Mouse (Mus musculus): Measurements from ENCODE around the gene Rbm4. TPM values are rescaled to one million over a fixed set of nuclear protein-coding genes. Genes with fewer than 3 reads are reported as not detected.
"Not testable (repeated sequence)": the region's sequence is repeated elsewhere in the genome, so short reads cannot be mapped to it uniquely, and the experiment has no call there.

The Rbm4 gene
- 10 to 100 TPM; 32.3 to 36.9 TPM for total RNA-seq (2021)
- long read RNA-seq, experiment 1, partial matches to known transcripts: 1 of 12 reads
- long read RNA-seq, experiment 1, other reads (novel, unspliced or antisense): 1 of 12 reads
- long read RNA-seq, experiment 2, partial matches to known transcripts: 2 of 20 reads
- long read RNA-seq, experiment 2, other reads (novel, unspliced or antisense): 4 of 20 reads

- intact Hi-C loops (cut with DNase I; ENCODE audit: low total_unique reads): no loop called here
- DNase-seq: peak; percentile 95
Measured at GRCm38 (mm10) chr19:4793831-4794422, at the start of gene Rbm4. Gene Rbm4, minus strand, starts transcription at chr19:4793901.

GRCm38 (mm10) chr19:4842611-4843010, 48.9 kb upstream of the Rbm4 start:
- DNase-seq: no peak
- intact Hi-C loops (cut with DNase I; ENCODE audit: low total_unique reads): loop anchor here (10.0 kb wide), 1 partner anchor 218 kb away; the partner anchor contains the start of gene Rce1

- intact Hi-C loops (cut with DNase I; ENCODE audit: low total_unique reads): loop anchor here (10.0 kb wide), 1 partner anchor 216 kb away; the partner anchor contains the start of gene Rce1
- DNase-seq: no peak
Measured at GRCm38 (mm10) chr19:4840848-4841247, 47.1 kb upstream of the Rbm4 start.

- intact Hi-C loops (cut with DNase I; ENCODE audit: low total_unique reads): no loop called here
Measured at GRCm38 (mm10) chr19:4839149-4839548, 45.4 kb upstream of the Rbm4 start, which contains the start of the genes Ccs and Ccdc87. Gene Ccs, minus strand, starts transcription at chr19:4839332. Gene Ccdc87, plus strand, starts transcription at chr19:4839366.

GRCm38 (mm10) chr19:4838526-4839140, 44.9 kb upstream of the Rbm4 start:
- intact Hi-C loops (cut with DNase I; ENCODE audit: low total_unique reads): no loop called here
- DNase-seq: no peak

More at GRCm38 (mm10) chr19:4839149-4839548, 45.4 kb upstream of the Rbm4 start, which contains the start of the genes Ccs and Ccdc87:
- DNase-seq: peak; percentile 98

GRCm38 (mm10) chr19:4837049-4837448, 43.3 kb upstream of the Rbm4 start:
- no peak for DNase-seq
- intact Hi-C loops (cut with DNase I; ENCODE audit: low total_unique reads): no loop called here

- intact Hi-C loops (cut with DNase I; ENCODE audit: low total_unique reads): no loop called here
- DNase-seq: no peak
Measured at GRCm38 (mm10) chr19:4836096-4836495, 42.4 kb upstream of the Rbm4 start.

- DNase-seq: no peak
- intact Hi-C loops (cut with DNase I; ENCODE audit: low total_unique reads): no loop called here
Measured at GRCm38 (mm10) chr19:4833977-4834376, 40.3 kb upstream of the Rbm4 start.

- DNase-seq: peak; percentile 70
- intact Hi-C loops (cut with DNase I; ENCODE audit: low total_unique reads): no loop called here
Measured at GRCm38 (mm10) chr19:4829156-4829555, 35.5 kb upstream of the Rbm4 start.

GRCm38 (mm10) chr19:4828444-4829114, 34.9 kb upstream of the Rbm4 start:
- intact Hi-C loops (cut with DNase I; ENCODE audit: low total_unique reads): no loop called here

GRCm38 (mm10) chr19:4820678-4821303, 27.1 kb upstream of the Rbm4 start:
- DNase-seq: peak; percentile 85
- intact Hi-C loops (cut with DNase I; ENCODE audit: low total_unique reads): no loop called here

More at GRCm38 (mm10) chr19:4828444-4829114, 34.9 kb upstream of the Rbm4 start:
- no peak for DNase-seq

GRCm38 (mm10) chr19:4817182-4817835, 23.6 kb upstream of the Rbm4 start:
- no peak for DNase-seq
- intact Hi-C loops (cut with DNase I; ENCODE audit: low total_unique reads): no loop called here

- intact Hi-C loops (cut with DNase I; ENCODE audit: low total_unique reads): loop anchor here (2.0 kb wide), 1 partner anchor 58 kb away; no protein-coding TSS in a partner anchor
Measured at GRCm38 (mm10) chr19:4813015-4813414, 19.3 kb upstream of the Rbm4 start.

GRCm38 (mm10) chr19:4812334-4812949, 18.7 kb upstream of the Rbm4 start:
- not testable (repeated sequence) for DNase-seq
- intact Hi-C loops (cut with DNase I; ENCODE audit: low total_unique reads): loop anchor here (2.0 kb wide), 1 partner anchor 58 kb away; no protein-coding TSS in a partner anchor

More at GRCm38 (mm10) chr19:4813015-4813414, 19.3 kb upstream of the Rbm4 start:
- no peak for DNase-seq

- no peak for DNase-seq
- intact Hi-C loops (cut with DNase I; ENCODE audit: low total_unique reads): loop anchor here (2.0 kb wide), 1 partner anchor 57 kb away; no protein-coding TSS in a partner anchor
Measured at GRCm38 (mm10) chr19:4811909-4812242, 18.2 kb upstream of the Rbm4 start.

GRCm38 (mm10) chr19:4811063-4811908, 17.6 kb upstream of the Rbm4 start, which contains the start of the genes Gm21992 and Rbm14:
Gene Gm21992, minus strand, starts transcription at chr19:4811612.
Gene Rbm14, minus strand, starts transcription at chr19:4811634.
- intact Hi-C loops (cut with DNase I; ENCODE audit: low total_unique reads): no loop called here

GRCm38 (mm10) chr19:4810746-4811062, 17.0 kb upstream of the Rbm4 start:
- DNase-seq: peak; percentile 78
- intact Hi-C loops (cut with DNase I; ENCODE audit: low total_unique reads): no loop called here

More at GRCm38 (mm10) chr19:4811063-4811908, 17.6 kb upstream of the Rbm4 start, which contains the start of the genes Gm21992 and Rbm14:
- DNase-seq: peak; percentile 98

GRCm38 (mm10) chr19:4810309-4810708, 16.6 kb upstream of the Rbm4 start:
- DNase-seq: no peak
- intact Hi-C loops (cut with DNase I; ENCODE audit: low total_unique reads): no loop called here
